Mouse (Mus musculus) left cerebral cortex, adult 11 months (tissue): ENCODE measurements around the gene A630076J17Rik.
A peak's percentile ranks its signal among the peaks of the same experiment; 100 is the strongest.

Experiments used
- DNase-seq: peaks from one replicate; pipeline ENCODE4 v3.0.0; 2022; ENCODE audit warnings: low spot score

Gene A630076J17Rik

DNA sequence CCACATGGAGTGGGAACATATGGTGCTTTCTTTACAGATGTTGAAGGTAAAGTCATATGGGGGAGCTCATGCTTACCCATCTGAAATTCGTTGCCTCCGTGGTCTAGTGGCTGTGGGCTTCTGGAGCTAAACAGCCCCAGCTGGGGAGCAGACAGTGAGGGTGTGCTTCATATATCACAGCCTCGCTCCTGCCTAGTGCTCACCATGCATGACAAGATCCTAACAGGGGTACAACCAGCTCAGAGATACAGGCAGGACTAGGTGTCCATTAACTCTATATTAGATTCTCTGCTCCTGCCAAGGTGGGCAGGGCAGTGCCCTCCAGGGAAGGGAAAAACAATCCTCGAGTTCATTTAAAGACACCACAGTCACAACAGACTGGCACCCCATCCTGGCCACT, 788 bp downstream of the A630076J17Rik start:
- no peak for DNase-seq

DNA sequence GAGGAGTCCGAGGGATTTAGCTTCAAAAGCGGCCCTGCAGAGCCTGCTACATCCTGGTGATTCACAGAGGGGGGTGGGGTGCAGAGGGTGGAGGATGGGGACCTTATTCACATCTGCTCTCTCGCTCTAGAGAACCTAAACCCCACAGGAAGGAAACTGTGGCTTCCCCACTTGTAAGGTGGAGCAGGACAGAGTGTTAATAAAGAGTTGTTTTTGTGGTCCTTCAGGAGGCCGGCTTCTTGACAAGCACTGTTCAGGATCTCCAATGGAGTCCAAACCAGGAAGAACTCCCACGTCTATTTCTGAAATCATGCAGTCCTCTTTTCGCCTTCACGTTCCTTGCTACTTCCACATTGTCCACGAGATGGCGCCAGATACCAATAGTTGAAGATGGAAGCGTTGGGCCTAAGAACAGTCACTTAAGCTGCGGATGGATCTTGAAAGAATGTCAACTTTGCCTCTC, 3.0 kb downstream of the A630076J17Rik start:
- peak; percentile 77 for DNase-seq

GRCm38 (mm10) chr3:107233945-107234344, 3.5 kb downstream of the A630076J17Rik start:
- DNase-seq = no peak

- DNase-seq = no peak
Measured at GRCm38 (mm10) chr3:107238051-107238450, 7.6 kb downstream of the A630076J17Rik start.

DNA sequence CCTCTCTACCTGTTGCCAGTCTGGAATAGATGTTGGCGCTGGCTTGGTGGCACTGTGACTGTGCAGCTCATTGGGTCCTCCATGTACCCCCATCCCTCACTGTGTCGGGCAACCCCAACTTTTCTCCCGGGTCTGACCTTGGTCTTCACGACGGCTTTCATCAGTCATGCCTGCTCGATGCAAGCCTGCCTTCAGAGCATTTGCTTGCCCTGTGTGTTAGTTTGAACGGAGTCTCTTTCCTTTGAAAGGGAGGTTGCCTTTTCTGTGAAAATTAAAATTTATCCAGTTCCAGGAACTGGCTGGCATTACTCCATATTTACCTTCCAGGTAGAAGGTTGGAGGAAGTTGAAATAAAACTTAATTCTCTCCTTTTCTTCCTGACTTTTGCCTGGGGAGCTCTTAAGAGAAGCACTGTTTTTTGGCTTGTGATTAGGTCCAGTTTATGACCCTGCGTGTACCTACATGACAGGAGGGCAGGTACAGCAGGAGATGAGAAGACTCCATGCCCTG, 8.1 kb downstream of the A630076J17Rik start:
- DNase-seq = no peak

DNA sequence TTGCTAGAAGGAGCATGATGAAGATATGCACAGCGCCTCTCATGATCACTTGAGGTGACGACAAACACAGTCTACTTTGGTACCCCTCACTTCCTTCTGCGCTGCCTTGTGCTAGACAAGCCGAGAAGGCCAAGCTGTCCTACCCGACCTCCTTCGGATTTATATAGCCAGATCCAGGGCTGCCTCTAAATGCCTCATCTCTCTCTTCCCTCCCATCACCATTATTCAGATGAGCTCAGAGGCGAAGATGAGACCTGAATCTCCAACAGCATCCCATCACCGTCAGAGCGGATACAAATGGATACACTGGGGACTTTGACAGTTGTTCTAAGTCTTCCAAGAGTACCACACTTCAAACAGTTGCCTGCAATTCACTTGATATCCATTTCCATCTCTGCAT, 9.2 kb downstream of the A630076J17Rik start, which contains the start of gene Prok1:
Gene Prok1, minus strand, starts transcription at position 101 of the 400 bp plus-strand sequence.
- no peak for DNase-seq

- no peak for DNase-seq
Measured at GRCm38 (mm10) chr3:107241389-107242094, 11.1 kb downstream of the A630076J17Rik start.

DNA sequence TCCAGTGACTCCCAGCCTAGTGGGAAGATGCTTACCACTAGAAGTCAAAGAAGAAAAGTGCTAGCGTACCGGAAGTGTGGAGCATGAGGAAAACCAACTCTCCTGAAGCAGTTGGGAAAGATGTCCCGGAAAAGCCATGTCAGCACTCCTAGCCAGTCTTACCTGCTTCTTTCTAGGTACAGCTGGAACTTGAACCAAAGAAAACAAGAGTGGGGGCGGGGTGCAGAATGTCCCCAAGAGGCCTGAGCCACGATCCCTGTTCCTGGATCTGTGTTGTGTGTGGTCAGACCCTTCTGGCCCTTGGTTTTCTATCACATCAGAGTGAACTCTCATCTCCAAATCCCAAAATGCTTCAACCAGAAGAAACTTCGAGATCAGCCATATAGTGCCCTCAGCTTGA, 16.5 kb downstream of the A630076J17Rik start:
- DNase-seq = no peak

- DNase-seq = no peak
Measured at GRCm38 (mm10) chr3:107249042-107249441, 18.6 kb downstream of the A630076J17Rik start.

DNA sequence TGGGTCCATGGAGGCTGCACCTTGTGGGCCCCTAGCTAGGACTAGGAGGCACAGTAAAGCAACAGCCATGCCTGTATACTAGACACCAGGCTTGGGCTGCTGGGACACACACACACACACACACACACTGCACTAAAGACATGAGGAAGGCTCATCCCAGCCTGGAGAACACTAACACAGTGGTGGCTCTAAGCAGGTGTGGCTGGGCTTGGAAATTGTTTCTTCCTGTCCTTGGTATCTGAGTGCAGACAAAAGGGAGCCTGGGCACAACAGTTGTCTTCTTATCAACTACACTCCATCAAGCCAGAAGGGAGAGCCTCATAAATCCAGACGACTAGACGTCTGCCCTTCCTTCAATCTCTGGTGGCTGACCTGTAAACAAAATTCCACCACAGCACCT, 19.9 kb downstream of the A630076J17Rik start:
- no peak for DNase-seq

- DNase-seq = no peak
Measured at GRCm38 (mm10) chr3:107252035-107252434, 21.6 kb downstream of the A630076J17Rik start.

GRCm38 (mm10) chr3:107253925-107254324, 23.5 kb downstream of the A630076J17Rik start:
- no peak for DNase-seq

DNA sequence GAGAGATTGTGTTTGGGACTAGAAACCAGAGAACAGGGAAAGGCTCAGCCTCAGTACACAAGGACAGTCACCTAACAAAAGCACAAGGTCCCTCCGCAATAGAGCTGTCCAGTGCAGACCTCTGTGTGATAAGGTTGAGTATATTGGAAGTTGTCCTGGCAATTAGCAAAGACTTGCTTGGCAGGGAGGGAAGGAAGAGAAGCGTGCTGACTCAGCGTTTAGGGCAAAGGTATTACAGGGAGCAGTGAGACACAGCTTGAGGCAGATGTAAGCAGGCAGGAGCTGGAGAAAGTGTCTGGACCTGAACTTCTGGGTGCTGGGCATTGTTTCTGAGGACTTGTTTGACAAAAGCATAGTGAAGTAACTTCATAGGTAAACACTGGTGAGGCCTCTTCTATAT, 25.6 kb downstream of the A630076J17Rik start:
- no peak for DNase-seq

GRCm38 (mm10) chr3:107256724-107257123, 26.3 kb downstream of the A630076J17Rik start:
- DNase-seq = no peak

GRCm38 (mm10) chr3:107257924-107258323, 27.5 kb downstream of the A630076J17Rik start:
- no peak for DNase-seq

GRCm38 (mm10) chr3:107260956-107261850, 30.8 kb downstream of the A630076J17Rik start:
- DNase-seq = no peak

- DNase-seq = no peak
Measured at GRCm38 (mm10) chr3:107261851-107262165, 31.4 kb downstream of the A630076J17Rik start.

DNA sequence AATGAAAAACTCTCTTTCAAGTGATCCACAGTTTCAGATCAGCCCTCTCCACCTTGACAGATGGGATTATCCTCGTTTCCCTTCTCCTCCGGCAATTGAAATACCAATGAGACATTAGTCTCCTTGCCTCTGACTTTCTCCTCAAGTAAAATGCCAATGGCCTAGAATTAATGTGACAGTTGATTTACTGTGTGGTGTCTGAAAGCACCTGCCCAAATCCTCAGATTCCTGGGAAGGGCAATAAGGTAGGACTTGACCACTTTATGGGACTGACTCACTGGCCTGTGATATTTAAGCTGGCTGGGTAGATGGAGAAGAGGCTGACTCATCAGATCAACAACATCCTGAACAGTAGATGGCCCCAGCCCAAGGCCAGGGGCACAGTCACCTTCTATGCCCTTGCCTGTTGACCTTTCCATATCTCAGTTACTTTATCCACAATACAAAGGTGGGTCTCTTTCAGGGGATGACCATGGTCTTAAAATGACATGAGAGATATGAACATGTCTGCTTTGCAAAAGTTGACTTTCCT, 36.5 kb downstream of the A630076J17Rik start:
- no peak for DNase-seq

DNA sequence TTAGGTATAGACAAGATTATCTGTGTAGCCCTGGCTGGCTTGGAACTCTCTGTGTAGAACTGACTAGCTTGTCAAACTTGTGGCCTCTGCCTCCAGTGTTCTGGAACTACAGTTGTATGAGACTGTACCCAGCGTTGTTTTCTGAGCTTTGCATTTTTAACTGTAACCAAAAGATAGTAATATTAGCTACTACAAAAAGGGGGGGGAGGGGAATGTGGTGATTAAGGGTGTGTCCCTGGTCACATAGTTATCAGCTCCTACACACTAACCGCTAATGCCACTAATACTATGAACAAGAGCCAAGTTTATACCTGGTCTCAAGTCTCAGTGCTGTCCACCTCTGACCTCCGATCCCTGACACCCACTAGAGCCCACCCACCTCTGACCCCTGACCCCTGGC, 42.0 kb downstream of the A630076J17Rik start:
- DNase-seq = no peak

GRCm38 (mm10) chr3:107273820-107274219, 43.4 kb downstream of the A630076J17Rik start:
- peak; percentile 53 for DNase-seq

DNA sequence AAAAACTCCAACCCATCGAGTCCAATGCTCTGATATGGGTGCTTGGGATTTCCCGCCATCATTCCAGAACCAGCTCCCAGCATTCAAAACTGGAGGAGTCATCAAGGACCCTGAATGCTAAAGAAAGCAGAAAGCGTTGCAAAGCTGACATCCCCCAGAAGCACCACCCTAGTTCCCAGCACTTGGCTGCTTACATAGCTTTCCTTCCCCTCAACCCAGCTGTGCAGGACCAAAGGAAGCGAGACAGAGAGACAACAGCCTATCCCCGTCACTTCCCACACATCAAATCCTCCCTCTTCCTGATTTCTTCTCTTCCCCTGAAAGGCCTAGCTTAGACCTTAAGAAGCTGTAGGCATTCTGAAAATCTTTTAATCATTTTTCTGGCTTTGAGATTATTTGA, 44.9 kb downstream of the A630076J17Rik start:
- DNase-seq = no peak

DNA sequence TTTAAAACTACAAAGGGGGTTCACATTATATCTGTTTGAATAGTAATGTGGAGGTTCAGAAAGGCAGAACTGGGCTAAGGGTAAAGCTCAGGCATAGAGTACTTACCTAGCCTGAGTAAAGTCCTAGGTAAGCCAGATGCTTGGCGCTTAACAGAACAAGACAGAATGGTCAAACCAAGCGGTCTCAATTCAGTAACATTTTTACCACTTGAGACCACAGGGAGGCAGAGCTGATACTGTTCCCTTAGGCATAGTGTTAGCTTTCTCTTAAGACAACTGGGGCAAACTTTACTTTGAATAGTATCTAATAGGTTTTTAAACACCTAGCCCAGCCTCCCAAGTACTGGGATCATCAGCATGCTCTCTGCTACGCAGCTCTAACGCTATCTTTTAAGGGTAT, 45.6 kb downstream of the A630076J17Rik start:
- DNase-seq = no peak

- DNase-seq = no peak
Measured at GRCm38 (mm10) chr3:107276626-107277025, 46.2 kb downstream of the A630076J17Rik start.
